Mouse (Mus musculus) heart, adult 2 months (tissue): ENCODE data around the gene Corin.

Experiments
- CTCF ChIP-seq: fragments of 200-600 bp; IDR thresholded peaks from 2 replicates; pipeline ENCODE4 v1.8.1; 2022; ENCODE audit warnings: antibody characterized with exemption, mild to moderate bottlenecking, moderate library complexity
- EP300 ChIP-seq: fragments of 200-500 bp; IDR thresholded peaks from 2 replicates; pipeline ENCODE4 v1.6.1; 2011; ENCODE audit warnings: low read depth, low read length, control low read depth; ENCODE audit not compliant: insufficient read depth
- POLR2A ChIP-seq: fragments of 200-500 bp; IDR thresholded peaks from 2 replicates; pipeline ENCODE4 v1.6.1; 2011; ENCODE audit warnings: mild to moderate bottlenecking, low read depth, low read length, control low read depth; ENCODE audit not compliant: insufficient read depth

DNA sequence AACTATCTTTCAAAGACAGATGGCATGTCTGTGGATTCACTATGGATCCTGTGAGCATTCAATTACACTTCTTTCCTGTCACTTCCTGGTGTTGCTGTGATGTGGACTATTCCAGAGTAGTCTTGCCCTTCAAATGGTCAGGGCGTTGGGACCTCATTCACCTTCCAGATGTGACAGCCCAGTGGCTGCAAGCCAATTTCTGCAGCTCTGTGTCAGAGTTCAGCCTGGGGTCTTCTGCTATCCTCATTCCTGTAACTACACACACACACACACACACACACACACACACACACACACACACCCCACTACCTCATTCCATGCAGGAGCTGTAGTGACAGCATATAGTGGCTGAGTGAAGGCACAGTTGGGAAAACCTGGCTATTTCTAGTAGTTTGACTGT, 122.1 kb downstream of the Corin start:
- TF ChIP-seq POLR2A (no peak), CTCF (no peak), EP300 (no peak)
